Mouse (Mus musculus) midbrain, embryonic 12.5 days (tissue): ENCODE measurements around the gene Pla2g3. TPM values are rescaled to one million over a fixed set of nuclear protein-coding genes. Genes with fewer than 3 reads are reported as not detected.

Experiments used
- ATAC-seq: fragments of 200-750 bp; cut with Nextera tagmentation; 2 replicates; pipeline ENCODE4 v1.8.0; 2017; ENCODE audit warnings: low read depth, moderate TSS enrichment, moderate library complexity; ENCODE audit not compliant: low FRiP score
- H3K27ac ChIP-seq: fragments of 300-500 bp; sonication (generic); replicated peaks from 2 replicates; pipeline ENCODE4 v1.5.1; 2016; ENCODE audit warnings: mild to moderate bottlenecking
- H3K27me3 ChIP-seq: fragments of 300-500 bp; sonication (generic); 2 replicates; pipeline ENCODE4 v1.6.1; 2016; ENCODE audit warnings: mild to moderate bottlenecking
- H3K36me3 ChIP-seq: fragments of 300-500 bp; sonication (generic); 2 replicates; pipeline ENCODE4 v1.6.1; 2016
- H3K4me1 ChIP-seq: fragments of 300-500 bp; sonication (generic); 2 replicates; pipeline ENCODE4 v1.6.1; 2016
- H3K4me2 ChIP-seq: fragments of 300-500 bp; sonication (generic); replicated peaks from 2 replicates; pipeline ENCODE4 v1.6.1; 2016; ENCODE audit warnings: mild to moderate bottlenecking, moderate library complexity
- H3K4me3 ChIP-seq: fragments of 300-500 bp; sonication (generic); 2 replicates; pipeline ENCODE4 v1.5.1; 2016; ENCODE audit warnings: mild to moderate bottlenecking
- H3K9ac ChIP-seq: fragments of 300-500 bp; sonication (generic); replicated peaks from 2 replicates; pipeline ENCODE4 v1.6.1; 2016; ENCODE audit warnings: mild to moderate bottlenecking, moderate library complexity
- H3K9me3 ChIP-seq: fragments of 300-500 bp; sonication (generic); 2 replicates; pipeline ENCODE4 v1.6.1; 2016; ENCODE audit warnings: mild to moderate bottlenecking
- whole genome bisulfite sequencing: fragments of 180-500 bp; shearing (Covaris S2); methylation state at CpG from one replicate; pipeline ENCODE4 v1.1.7; 2016; 5-methylcytosine and 5-hydroxymethylcytosine counted together
- polyA plus RNA-seq: library from polyadenylated mRNA; unstranded; fragments of >200 nt; fragmentation: Nextera tagmentation; extraction: Ambion mirVana; gene quantifications from 2 replicates; pipeline ENCODE4 v1.2.1, GENCODE M21; 2016

Pla2g3 gene
- polyA plus RNA-seq, 1 experiment from 2014 or later = 0.98 TPM

DNA sequence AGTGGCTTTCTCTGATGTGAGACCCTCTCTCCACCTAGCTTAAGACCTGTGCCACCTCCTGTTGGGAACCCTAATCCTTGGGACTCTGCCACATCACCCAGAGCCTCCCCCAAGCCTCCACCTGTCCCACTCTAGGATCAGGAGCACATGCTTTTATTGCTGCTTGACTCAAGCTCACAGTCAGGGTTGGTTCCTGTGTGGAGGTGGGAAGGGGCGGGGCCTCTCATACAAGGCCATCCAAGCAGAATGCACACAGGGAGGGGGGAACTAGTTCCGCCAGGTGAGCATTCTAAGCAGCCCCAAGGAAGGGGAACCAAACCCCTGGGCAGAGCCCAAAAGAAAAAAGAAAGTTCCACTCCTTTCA lies 29.0 kb upstream of the Pla2g3 start:
- H3K27me3 ChIP-seq = no peaks in the 10 kb centered on the region
- H3K27ac ChIP-seq = no peak overlapping the region
- H3K4me1 ChIP-seq = no peaks in the 10 kb centered on the region
- H3K36me3 ChIP-seq = no peaks in the 10 kb centered on the region
- WGBS = 85% methylated on average over 2 of the region's 2 CpGs
- H3K4me3 ChIP-seq = no peak overlapping the region
- H3K9ac ChIP-seq = no peak overlapping the region
- no peaks in the 10 kb centered on the region for H3K9me3 ChIP-seq
- no peak for ATAC-seq
- H3K4me2 ChIP-seq = no peak overlapping the region

DNA sequence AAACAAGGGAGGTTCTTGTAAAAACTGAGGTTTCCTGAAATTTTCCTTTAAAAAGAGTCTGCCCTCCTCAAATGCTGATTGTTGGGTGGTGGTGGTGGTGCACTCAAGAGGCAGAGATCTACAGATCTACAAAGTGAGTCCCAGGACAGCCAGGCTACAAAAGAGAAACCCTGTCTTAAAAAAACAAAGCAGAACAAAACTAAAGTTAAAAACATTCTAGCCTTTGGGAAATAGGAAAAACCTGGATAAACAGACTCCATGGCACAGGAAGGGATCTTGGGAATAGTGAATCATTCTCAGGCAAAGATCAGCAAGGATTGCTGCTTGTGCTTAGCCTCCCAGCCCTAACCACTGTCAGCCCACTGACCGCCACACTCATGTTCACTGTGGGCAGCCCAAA lies 25.2 kb upstream of the Pla2g3 start:
- WGBS = 71% methylated on average over 1 of the region's 1 CpGs

GRCm38 (mm10) chr11:3471448-3471850 lies 16.6 kb upstream of the Pla2g3 start:
- Histone ChIP-seq H3K4me1 (no peaks in the 10 kb centered on the region), H3K27me3 (0 out of 2 replicates have a peak, but pooled peaks cover 3% of the 10 kb centered on the region), H3K4me3 (no peak overlapping the region), H3K4me2 (no peak overlapping the region), H3K9ac (no peak overlapping the region), H3K27ac (no peak overlapping the region), H3K36me3 (no peaks in the 10 kb centered on the region), H3K9me3 (no peaks in the 10 kb centered on the region)
- ATAC-seq = no peak
- 27% methylated on average over 11 of the region's 11 CpGs for WGBS

More for the DNA sequence above, 25.2 kb upstream of the Pla2g3 start:
- Histone ChIP-seq H3K27me3 (no peaks in the 10 kb centered on the region), H3K36me3 (no peaks in the 10 kb centered on the region), H3K9me3 (no peaks in the 10 kb centered on the region), H3K9ac (no peak overlapping the region), H3K4me1 (no peaks in the 10 kb centered on the region), H3K4me2 (no peak overlapping the region), H3K27ac (no peak overlapping the region), H3K4me3 (no peak overlapping the region)
- no peak for ATAC-seq

- 36% methylated on average over 1 of the region's 1 CpGs for WGBS
- no peak overlapping the region for H3K27ac ChIP-seq
- H3K4me1 ChIP-seq = no peaks in the 10 kb centered on the region
- no peak overlapping the region for H3K4me2 ChIP-seq
- H3K9ac ChIP-seq = no peak overlapping the region
- peak; percentile 70; the same call in 1 of the 2 replicates for ATAC-seq
- H3K36me3 ChIP-seq = no peaks in the 10 kb centered on the region
- H3K27me3 ChIP-seq = 0 out of 2 replicates have a peak, but pooled peaks cover 3% of the 10 kb centered on the region
- no peak overlapping the region for H3K4me3 ChIP-seq
- no peaks in the 10 kb centered on the region for H3K9me3 ChIP-seq
These were observed 15.6 kb upstream of the Pla2g3 start for GRCm38 (mm10) chr11:3472484-3472883.

GRCm38 (mm10) chr11:3474480-3475115 lies 13.5 kb upstream of the Pla2g3 start:
- WGBS = 89% methylated on average over 7 of the region's 7 CpGs
- Histone ChIP-seq H3K9me3 (no peaks in the 10 kb centered on the region), H3K4me3 (no peak overlapping the region), H3K27me3 (0 out of 2 replicates have a peak, but pooled peaks cover 3% of the 10 kb centered on the region), H3K9ac (no peak overlapping the region), H3K4me2 (no peak overlapping the region), H3K27ac (no peak overlapping the region), H3K4me1 (no peaks in the 10 kb centered on the region), H3K36me3 (no peaks in the 10 kb centered on the region)
- ATAC-seq = no peak

DNA sequence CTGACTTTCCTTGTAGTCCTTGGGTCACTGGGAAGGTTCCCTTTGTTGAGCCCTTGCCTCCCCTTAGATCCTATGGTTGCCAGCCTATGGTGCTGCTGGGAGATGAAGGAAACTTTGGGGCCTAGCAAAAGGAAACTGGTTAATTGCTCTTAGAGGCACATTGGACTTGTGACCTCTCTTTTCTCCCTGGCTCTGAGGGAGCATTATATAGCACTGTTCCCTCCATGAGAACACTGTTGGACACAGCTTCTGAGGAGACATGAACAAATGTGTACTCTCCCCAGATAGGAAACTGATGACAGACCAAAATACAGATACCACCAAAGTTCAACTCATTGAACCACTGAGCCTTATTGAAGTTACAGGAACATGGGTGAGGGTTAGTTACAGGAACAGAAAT lies 12.6 kb upstream of the Pla2g3 start:
- Histone ChIP-seq H3K27me3 (0 out of 2 replicates have a peak, but pooled peaks cover 3% of the 10 kb centered on the region), H3K27ac (no peak overlapping the region), H3K4me3 (no peak overlapping the region), H3K9me3 (no peaks in the 10 kb centered on the region), H3K9ac (no peak overlapping the region), H3K36me3 (no peaks in the 10 kb centered on the region), H3K4me2 (no peak overlapping the region), H3K4me1 (no peaks in the 10 kb centered on the region)
- ATAC-seq = no peak

DNA sequence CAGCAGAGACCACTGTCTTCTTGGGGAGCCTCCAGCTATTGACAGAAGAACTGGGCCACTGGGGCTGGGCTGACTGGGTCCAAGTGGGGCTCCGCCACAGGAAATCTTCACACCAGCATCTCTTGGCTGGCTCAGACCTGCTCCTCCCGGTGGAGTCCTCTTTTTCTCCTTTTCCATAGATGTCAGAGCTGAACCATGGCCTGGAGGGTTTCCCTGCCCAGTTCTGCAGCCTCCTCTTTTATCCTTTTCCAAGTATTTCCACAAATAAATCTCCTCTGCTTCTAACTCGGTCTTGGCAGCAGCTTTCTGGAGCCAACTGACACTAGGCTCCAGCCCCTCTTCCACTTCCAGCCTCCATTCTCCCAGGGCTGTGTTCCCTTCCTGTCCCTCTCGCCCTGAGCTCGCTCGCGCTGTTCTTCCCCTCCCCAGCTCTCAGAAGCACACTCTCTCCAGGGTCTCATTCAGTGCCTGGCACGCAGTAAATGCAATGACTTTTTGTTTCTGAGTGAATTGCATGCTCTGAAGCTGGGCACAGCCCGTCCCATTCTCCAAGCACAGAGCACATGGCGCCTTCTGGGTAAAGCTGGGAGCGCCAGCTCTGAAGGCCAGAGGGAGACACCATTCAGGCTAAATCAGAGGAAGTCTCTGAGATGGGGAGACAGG lies 4.0 kb upstream of the Pla2g3 start:
- Histone ChIP-seq H3K27me3 (no peaks in the 10 kb centered on the region), H3K4me1 (0 out of 2 replicates have a peak, but pooled peaks cover 4% of the 10 kb centered on the region), H3K9ac (no peak overlapping the region), H3K27ac (no peak overlapping the region), H3K36me3 (no peaks in the 10 kb centered on the region), H3K4me2 (no peak overlapping the region), H3K9me3 (no peaks in the 10 kb centered on the region), H3K4me3 (no peak overlapping the region)
- ATAC-seq = no peak
- WGBS = 71% methylated on average over 11 of the region's 11 CpGs

- no peak overlapping the region for H3K9ac ChIP-seq
- ATAC-seq = no peak
- no peak overlapping the region for H3K4me3 ChIP-seq
- no peak overlapping the region for H3K27ac ChIP-seq
- no peaks in the 10 kb centered on the region for H3K36me3 ChIP-seq
- WGBS = 78% methylated on average over 7 of the region's 7 CpGs
- H3K4me2 ChIP-seq = no peak overlapping the region
- H3K9me3 ChIP-seq = no peaks in the 10 kb centered on the region
- no peaks in the 10 kb centered on the region for H3K27me3 ChIP-seq
- 0 out of 2 replicates have a peak, but pooled peaks cover 4% of the 10 kb centered on the region for H3K4me1 ChIP-seq
These were observed 1.7 kb upstream of the Pla2g3 start for GRCm38 (mm10) chr11:3486349-3486748.

- Histone ChIP-seq H3K9ac (no peak overlapping the region), H3K27ac (no peak overlapping the region), H3K9me3 (no peaks in the 10 kb centered on the region), H3K4me1 (0 out of 2 replicates have a peak, but pooled peaks cover 4% of the 10 kb centered on the region), H3K4me2 (no peak overlapping the region), H3K27me3 (no peaks in the 10 kb centered on the region), H3K4me3 (no peak overlapping the region), H3K36me3 (no peaks in the 10 kb centered on the region)
- no peak for ATAC-seq
- WGBS = 86% methylated on average over 5 of the region's 5 CpGs
These were observed 952 bp downstream of the Pla2g3 start for GRCm38 (mm10) chr11:3489036-3489435.

DNA sequence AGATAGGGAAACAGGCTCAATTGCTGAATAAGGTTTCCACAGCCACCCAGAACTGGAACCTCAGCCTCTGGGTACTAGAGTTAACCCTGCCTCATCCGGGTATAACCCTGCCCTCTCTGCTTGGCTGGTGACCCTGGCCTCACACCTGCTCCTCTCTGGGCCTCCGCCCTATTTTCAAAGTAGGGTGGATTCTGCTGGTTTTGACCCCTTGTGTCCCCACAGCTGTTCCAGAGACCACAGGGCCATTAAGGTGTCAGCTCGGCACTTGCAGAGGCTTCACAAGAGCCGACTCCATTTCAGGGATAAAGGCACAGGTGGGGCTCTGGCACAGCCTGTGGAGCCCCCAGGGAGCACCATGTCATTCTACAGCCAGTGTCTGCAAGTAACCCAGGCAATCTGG lies 4.7 kb downstream of the Pla2g3 start:
- ATAC-seq = no peak
- Histone ChIP-seq H3K9ac (no peak overlapping the region), H3K4me3 (no peak overlapping the region), H3K9me3 (no peaks in the 10 kb centered on the region), H3K36me3 (no peaks in the 10 kb centered on the region), H3K4me2 (no peak overlapping the region), H3K27ac (no peak overlapping the region), H3K4me1 (0 out of 2 replicates have a peak, but pooled peaks cover 4% of the 10 kb centered on the region), H3K27me3 (no peaks in the 10 kb centered on the region)
- WGBS = 75% methylated on average over 4 of the region's 4 CpGs

DNA sequence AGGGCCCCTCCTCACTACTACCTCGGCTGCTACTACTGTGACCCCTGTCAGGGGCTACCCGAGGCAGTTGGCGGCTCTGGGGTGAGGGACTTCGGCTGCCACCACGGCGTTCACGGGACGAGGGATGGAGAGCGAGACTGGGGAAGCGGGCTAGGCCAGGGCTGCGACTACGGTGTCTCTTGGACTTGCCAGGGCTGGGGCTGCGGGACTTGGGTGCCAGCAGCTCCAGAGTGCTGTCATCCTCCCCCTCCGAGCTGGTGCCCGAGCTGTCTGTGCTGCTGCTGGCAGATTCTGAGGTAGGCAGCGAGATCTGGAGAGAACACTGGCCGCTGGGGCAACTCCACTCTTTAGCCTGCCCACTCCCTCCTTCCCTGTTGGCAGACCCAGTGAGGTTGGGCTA lies 6.8 kb downstream of the Pla2g3 start:
- Histone ChIP-seq H3K9me3 (no peaks in the 10 kb centered on the region), H3K4me3 (no peak overlapping the region), H3K4me2 (no peak overlapping the region), H3K9ac (no peak overlapping the region), H3K27ac (no peak overlapping the region), H3K27me3 (no peaks in the 10 kb centered on the region), H3K4me1 (no peaks in the 10 kb centered on the region), H3K36me3 (no peaks in the 10 kb centered on the region)
- no peak for ATAC-seq
- WGBS = 80% methylated on average over 16 of the region's 17 CpGs

DNA sequence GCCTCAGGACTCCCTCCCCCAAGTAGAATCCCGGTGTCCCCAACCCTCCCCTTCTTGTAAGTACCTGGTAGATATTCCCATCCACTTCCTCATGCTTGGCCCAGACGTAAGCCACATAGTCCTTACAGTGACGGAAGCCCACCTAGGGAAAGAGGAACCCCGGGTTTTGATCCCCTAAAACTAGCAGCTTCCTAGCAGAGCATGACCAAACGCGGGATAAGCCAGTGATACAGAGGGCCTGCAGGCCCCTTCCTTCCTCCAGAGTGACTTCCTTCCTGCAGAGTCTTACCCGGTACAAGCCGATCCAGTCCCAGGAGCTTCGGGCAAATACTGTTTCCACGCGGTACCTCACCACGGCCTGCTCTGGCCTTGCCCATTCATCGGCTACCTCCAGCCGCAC lies 7.4 kb downstream of the Pla2g3 start:
- no peak for ATAC-seq
- 89% methylated on average over 14 of the region's 14 CpGs for WGBS
- no peaks in the 10 kb centered on the region for H3K36me3 ChIP-seq
- no peak overlapping the region for H3K27ac ChIP-seq
- no peaks in the 10 kb centered on the region for H3K9me3 ChIP-seq
- no peak overlapping the region for H3K4me2 ChIP-seq
- H3K27me3 ChIP-seq = no peaks in the 10 kb centered on the region
- no peaks in the 10 kb centered on the region for H3K4me1 ChIP-seq
- H3K9ac ChIP-seq = no peak overlapping the region
- no peak overlapping the region for H3K4me3 ChIP-seq
